Mouse (Mus musculus) forebrain, postnatal 0 days (tissue): ENCODE measurements around the gene Tomm34. TPM values are rescaled to one million over a fixed set of nuclear protein-coding genes. Genes with fewer than 3 reads are reported as not detected.
A peak's percentile ranks its signal among the peaks of the same experiment; 100 is the strongest.

Experiments
- ATAC-seq: fragments of 200-750 bp; cut with Nextera tagmentation; 2 replicates; pipeline ENCODE4 v1.8.0; 2017; ENCODE audit warnings: mild to moderate bottlenecking, moderate library complexity
- DNase-seq: peaks from one replicate; pipeline ENCODE4 v3.0.0-alpha.2; 2015
- H3K27ac ChIP-seq: fragments of 300-500 bp; sonication (generic); 2 replicates; pipeline ENCODE4 v1.5.1; 2014; ENCODE audit warnings: low read depth, mild to moderate bottlenecking, antibody characterized with exemption, low read length, moderate library complexity, mixed read lengths
- H3K27me3 ChIP-seq: fragments of 300-500 bp; sonication (generic); 2 replicates; pipeline ENCODE4 v1.6.1; 2014; ENCODE audit warnings: mild to moderate bottlenecking, low read length, mixed read lengths; ENCODE audit not compliant: insufficient read depth
- H3K36me3 ChIP-seq: fragments of 300-500 bp; sonication (generic); 2 replicates; pipeline ENCODE4 v1.6.1; 2014; ENCODE audit warnings: mild to moderate bottlenecking, moderate library complexity; ENCODE audit not compliant: insufficient read depth
- H3K4me1 ChIP-seq: fragments of 300-500 bp; sonication (generic); 2 replicates; pipeline ENCODE4 v1.6.1; 2014; ENCODE audit warnings: antibody characterized with exemption; ENCODE audit not compliant: insufficient read depth
- H3K4me2 ChIP-seq: fragments of 300-500 bp; sonication (generic); 2 replicates; pipeline ENCODE4 v1.6.1; 2014; ENCODE audit warnings: low read depth, mild to moderate bottlenecking, moderate library complexity
- H3K4me3 ChIP-seq: fragments of 300-500 bp; sonication (generic); 2 replicates; pipeline ENCODE4 v1.5.1; 2014; ENCODE audit warnings: low read depth, low read length, mixed read lengths
- H3K9ac ChIP-seq: fragments of 300-500 bp; sonication (generic); 2 replicates; pipeline ENCODE4 v1.6.1; 2014; ENCODE audit warnings: mild to moderate bottlenecking
- H3K9me3 ChIP-seq: fragments of 300-500 bp; sonication (generic); 2 replicates; pipeline ENCODE4 v1.6.1; 2016; ENCODE audit warnings: low read length
- CTCF ChIP-seq: sonication (generic); IDR thresholded peaks from 2 replicates; pipeline ENCODE4 v1.5.1; 2016; ENCODE audit warnings: antibody characterized with exemption, control low read depth, low read depth
- WGBS: fragments of 180-500 bp; shearing (Covaris S2); extraction: QIAGEN DNeasy Blood & Tissue Kit; methylation state at CpG from one replicate; pipeline ENCODE4 v1.1.7; 2014; 5-methylcytosine and 5-hydroxymethylcytosine counted together
- polyA plus RNA-seq: library from polyadenylated mRNA; unstranded; fragments of >200 nt; fragmentation: Nextera tagmentation; extraction: Ambion mirVana; gene quantifications from 2 replicates; pipeline ENCODE4 v1.2.1, GENCODE M21; 2015
- total RNA-seq: library from RNA; depleted of rRNA; stranded (reverse); fragments of >200 nt; gene quantifications from 2 replicates; pipeline ENCODE4 v1.2.3, GENCODE M21; 2014

Gene Tomm34
- total and polyA plus RNA-seq, 2 experiments from 2014 or later = 37.2 to 54.2 TPM

DNA sequence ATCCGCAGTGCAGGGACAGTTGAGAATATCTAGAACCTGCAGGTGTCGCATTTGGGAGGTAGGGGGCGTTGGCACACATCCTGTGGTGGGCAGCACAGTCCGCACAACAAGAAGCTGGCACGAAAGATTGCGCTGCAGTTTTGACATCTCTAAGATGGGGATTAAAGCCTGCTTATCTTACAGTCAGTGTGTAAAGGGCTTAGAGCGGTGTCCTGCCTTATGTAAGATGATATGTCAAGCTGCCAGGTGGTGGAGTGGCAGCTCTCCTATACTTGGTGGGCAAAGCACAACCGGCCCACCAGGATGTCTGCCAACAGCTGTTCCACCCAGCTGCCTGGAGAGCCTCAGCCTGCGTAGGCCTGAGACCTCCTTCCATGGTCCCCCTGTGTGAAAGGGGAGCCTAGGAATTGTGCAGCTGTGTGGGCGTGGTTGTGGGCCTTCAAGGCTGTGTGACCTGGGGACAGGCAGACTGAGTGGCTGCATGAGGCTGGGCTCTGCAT, 34.4 kb downstream of the Tomm34 start:
- Histone ChIP-seq H3K36me3 (no peaks in the 10 kb centered on the region), H3K4me3 (no peak overlapping the region), H3K4me2 (no peak overlapping the region), H3K4me1 (no peaks in the 10 kb centered on the region), H3K27me3 (no peaks in the 10 kb centered on the region), H3K9me3 (no peaks in the 10 kb centered on the region), H3K27ac (no peak overlapping the region), H3K9ac (no peak overlapping the region)
- DNase-seq (no peak), ATAC-seq (no peak)
- 51% methylated on average over 10 of the region's 10 CpGs for WGBS
- TF ChIP-seq CTCF = no peak

DNA sequence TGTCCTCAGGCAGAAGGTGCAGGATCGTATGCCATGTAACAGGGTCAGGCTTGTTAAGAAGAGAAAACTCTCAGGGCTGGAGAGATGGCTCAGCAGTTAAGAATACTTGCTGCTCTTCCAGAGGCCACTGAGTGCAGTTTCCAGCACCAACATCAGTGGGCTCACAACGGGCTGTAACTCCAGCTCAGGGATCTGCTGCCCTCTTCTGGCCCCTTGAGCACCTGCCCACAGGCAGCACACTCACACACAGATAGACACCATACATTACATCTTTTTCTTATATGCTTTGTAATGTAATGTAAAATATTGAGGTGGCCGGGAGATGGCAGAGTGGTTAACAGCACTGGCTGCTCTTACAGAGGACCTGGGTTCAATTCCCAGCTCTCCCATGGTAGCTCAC, 38.0 kb downstream of the Tomm34 start:
- no peak overlapping the region for H3K4me3 ChIP-seq
- no peak overlapping the region for H3K27ac ChIP-seq
- H3K36me3 ChIP-seq = no peaks in the 10 kb centered on the region
- TF ChIP-seq CTCF = no peak
- WGBS = 89% methylated on average over 3 of the region's 3 CpGs
- no peak for ATAC-seq
- H3K9ac ChIP-seq = no peak overlapping the region
- H3K27me3 ChIP-seq = no peaks in the 10 kb centered on the region
- H3K4me1 ChIP-seq = no peaks in the 10 kb centered on the region
- DNase-seq = no peak
- H3K4me2 ChIP-seq = no peak overlapping the region
- H3K9me3 ChIP-seq = no peaks in the 10 kb centered on the region

DNA sequence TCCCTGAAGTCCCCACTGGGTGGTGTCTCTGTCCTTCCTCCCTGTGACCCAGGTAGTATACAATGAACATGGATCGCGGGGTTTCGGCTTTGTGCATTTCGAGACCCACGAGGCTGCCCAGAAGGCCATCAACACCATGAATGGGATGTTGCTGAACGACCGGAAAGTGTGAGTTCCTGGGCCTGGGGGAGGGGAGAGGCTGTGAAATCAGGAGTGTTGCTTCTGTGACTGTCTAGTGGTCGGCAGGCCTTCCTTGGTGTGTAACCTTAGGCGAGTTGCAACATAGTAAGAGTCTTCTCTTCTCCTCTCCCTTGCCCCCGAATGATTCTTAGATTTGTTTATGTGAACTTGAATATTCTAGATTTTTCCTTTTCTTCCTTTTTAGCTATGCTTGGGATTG, 39.8 kb downstream of the Tomm34 start:
- H3K9me3 ChIP-seq = no peaks in the 10 kb centered on the region
- H3K36me3 ChIP-seq = no peaks in the 10 kb centered on the region
- H3K9ac ChIP-seq = no peak overlapping the region
- no peak overlapping the region for H3K4me3 ChIP-seq
- no peak for DNase-seq
- no peak overlapping the region for H3K27ac ChIP-seq
- no peak for ATAC-seq
- TF ChIP-seq CTCF = no peak
- no peaks in the 10 kb centered on the region for H3K27me3 ChIP-seq
- H3K4me2 ChIP-seq = no peak overlapping the region
- H3K4me1 ChIP-seq = no peaks in the 10 kb centered on the region
- WGBS = 80% methylated on average over 10 of the region's 10 CpGs

DNA sequence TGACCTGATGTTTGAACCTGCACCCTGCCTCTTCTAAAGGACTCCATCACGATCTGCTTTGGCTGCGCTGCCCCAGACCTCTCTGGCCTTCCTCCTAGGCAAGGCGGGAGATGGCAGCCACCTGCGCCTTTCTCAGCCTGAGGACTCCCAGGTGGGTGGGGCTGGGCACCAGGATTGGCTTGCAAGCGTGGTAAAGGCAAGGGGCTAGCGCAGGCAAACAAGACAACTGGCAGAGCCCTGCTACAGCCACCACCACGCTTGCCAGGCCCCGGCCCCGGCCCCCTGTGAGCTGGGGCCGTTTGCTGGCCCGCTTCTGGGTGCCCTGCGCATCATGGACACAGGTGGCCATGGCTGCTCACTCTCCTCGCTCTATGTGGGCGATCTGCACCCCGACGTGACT, 45.8 kb downstream of the Tomm34 start, which contains the start of gene Pabpc1l:
TSS of gene Pabpc1l (plus strand) at position 301 of the 400 bp plus-strand sequence.
- Histone ChIP-seq H3K9ac (no peak within 1 kb of the TSS), H3K36me3 (no peaks in the 10 kb centered on the region), H3K4me1 (no peaks in the 10 kb centered on the region), H3K9me3 (no peaks in the 10 kb centered on the region), H3K27me3 (no peaks in the 10 kb centered on the region), H3K4me2 (no peak within 1 kb of the TSS), H3K27ac (no peak within 1 kb of the TSS), H3K4me3 (no peak within 1 kb of the TSS)
- ATAC-seq (no peak), DNase-seq (no peak)
- no peak for TF ChIP-seq CTCF
- WGBS = 86% methylated on average over 16 of the region's 16 CpGs

DNA sequence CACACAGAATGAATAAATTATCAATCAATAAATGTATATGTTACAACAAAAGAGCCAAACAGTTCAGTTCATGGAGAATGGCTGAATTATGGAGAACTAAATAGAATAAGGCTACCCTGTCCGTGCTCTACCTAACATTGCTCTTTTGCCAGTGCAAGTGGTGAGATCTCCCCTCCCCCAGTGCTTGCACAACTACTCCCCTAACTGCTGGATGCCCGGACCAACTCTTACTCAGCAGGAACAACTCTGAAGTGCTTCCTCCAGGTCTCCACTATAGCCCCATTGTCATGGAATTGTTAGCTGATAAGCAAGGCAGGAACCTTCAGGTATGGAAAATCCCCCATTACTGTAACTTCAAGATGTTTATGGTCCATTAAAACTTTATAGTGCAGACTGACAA, 48.9 kb downstream of the Tomm34 start:
- WGBS = 61% methylated on average over 2 of the region's 2 CpGs
- no peaks in the 10 kb centered on the region for H3K27me3 ChIP-seq
- DNase-seq (no peak), ATAC-seq (no peak)
- no peaks in the 10 kb centered on the region for H3K9me3 ChIP-seq
- TF ChIP-seq CTCF = no peak
- H3K4me1 ChIP-seq = no peaks in the 10 kb centered on the region
- no peak overlapping the region for H3K4me2 ChIP-seq
- no peak overlapping the region for H3K4me3 ChIP-seq
- peaks cover 19% of the 10 kb centered on the region for H3K36me3 ChIP-seq
- no peak overlapping the region for H3K9ac ChIP-seq
- H3K27ac ChIP-seq = no peak overlapping the region

DNA sequence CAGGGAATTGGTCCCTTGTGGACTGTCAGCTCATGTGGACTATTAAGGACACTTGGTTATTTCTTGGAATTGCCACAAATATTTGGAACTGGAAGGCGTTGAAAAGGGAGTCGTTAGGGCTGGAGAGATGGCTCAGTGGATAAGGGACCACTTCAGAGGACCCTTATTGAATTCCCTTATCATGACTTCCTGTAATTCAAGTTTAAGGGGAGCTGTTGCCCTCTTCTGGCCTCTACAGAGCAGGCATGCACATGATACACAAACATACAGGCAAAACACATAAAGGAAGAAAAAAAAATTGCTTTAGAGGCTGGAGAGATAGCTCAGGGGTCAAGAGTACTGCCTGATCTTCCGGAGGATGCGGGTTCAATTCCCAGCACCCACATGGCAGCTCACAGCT, 51.0 kb downstream of the Tomm34 start:
- ATAC-seq (no peak), DNase-seq (no peak)
- no peaks in the 10 kb centered on the region for H3K4me1 ChIP-seq
- H3K27me3 ChIP-seq = no peaks in the 10 kb centered on the region
- H3K36me3 ChIP-seq = peaks cover 38% of the 10 kb centered on the region
- no peak overlapping the region for H3K4me2 ChIP-seq
- no peaks in the 10 kb centered on the region for H3K9me3 ChIP-seq
- H3K4me3 ChIP-seq = no peak overlapping the region
- H3K9ac ChIP-seq = no peak overlapping the region
- 0 out of 2 replicates have a peak, but pooled peaks have one; percentile 23 for TF ChIP-seq CTCF
- 86% methylated on average over 4 of the region's 4 CpGs for whole genome bisulfite sequencing
- no peak overlapping the region for H3K27ac ChIP-seq

DNA sequence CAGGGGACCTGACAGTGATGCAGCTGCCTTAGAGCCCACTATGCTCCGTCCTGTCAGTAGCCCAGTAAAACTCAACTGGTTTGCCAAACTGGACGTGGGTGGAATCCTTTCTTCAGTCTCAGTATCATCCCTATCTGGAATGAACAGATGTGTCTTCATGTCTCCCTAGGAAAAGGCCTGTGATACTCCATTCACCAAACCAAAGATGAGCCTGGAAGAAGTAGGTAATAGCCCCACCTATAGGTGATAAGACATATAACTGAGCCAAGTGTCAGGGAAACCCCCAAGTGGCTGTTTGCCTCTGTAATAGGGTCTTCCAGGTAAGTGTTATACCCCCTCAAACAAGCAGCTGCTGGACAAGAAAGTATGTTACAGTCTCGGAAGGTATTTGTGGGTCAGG, 52.1 kb downstream of the Tomm34 start:
- H3K4me3 ChIP-seq = no peak overlapping the region
- ATAC-seq = 0 out of 2 replicates have a peak, but pooled peaks have one; percentile 35

More for the DNA sequence above, 52.1 kb downstream of the Tomm34 start:
- TF ChIP-seq CTCF = peak; percentile 49
- Histone ChIP-seq H3K9ac (no peak overlapping the region), H3K4me2 (no peak overlapping the region), H3K9me3 (no peaks in the 10 kb centered on the region), H3K27me3 (no peaks in the 10 kb centered on the region), H3K27ac (no peak overlapping the region), H3K4me1 (no peaks in the 10 kb centered on the region), H3K36me3 (peaks cover 43% of the 10 kb centered on the region)
- DNase-seq = no peak
- 93% methylated on average over 3 of the region's 3 CpGs for WGBS
